Mouse (Mus musculus): ENCODE measurements at regions not wholly inside any gene's neighbourhood (a gene's known extent, or its start where the extent isn't known, plus 50 kb on each side); places are given as distances from the start of the nearest gene placed in this dataset.
A peak's percentile ranks its signal among the peaks of the same experiment; 100 is the strongest.
"Not testable (repeated sequence)": the region's sequence is repeated elsewhere in the genome, so short reads cannot be mapped to it uniquely, and the experiment has no call there.

GRCm38 (mm10) chr5:129256136-129256535 is 159.6 kb downstream of the Adgrd1 start:
- H3K27me3 ChIP-seq (ENCODE audit: insufficient read depth, poor library complexity, severe bottlenecking), result no peaks in the 10 kb centered on the region
- 0 out of 2 replicates have a peak, but pooled peaks cover 2% of the 10 kb centered on the region for H3K9me3 ChIP-seq
- no peak overlapping the region for H3K27ac ChIP-seq
- H3K4me1 ChIP-seq (replicated peaks), result peaks cover 24% of the 10 kb centered on the region; the same call in 1 of the 2 replicates
- no peak overlapping the region for H3K4me3 ChIP-seq
- 76% methylated on average over 9 of the region's 9 CpGs for WGBS
- DNase-seq (ENCODE audit: low spot score), result no peak
- no peaks in the 10 kb centered on the region for H3K36me3 ChIP-seq

GRCm38 (mm10) chr5:129257206-129257605 is 160.7 kb downstream of the Adgrd1 start:
- Histone ChIP-seq H3K27me3 (ENCODE audit: insufficient read depth, poor library complexity, severe bottlenecking) (no peaks in the 10 kb centered on the region), H3K9me3 (0 out of 2 replicates have a peak, but pooled peaks cover 2% of the 10 kb centered on the region), H3K36me3 (no peaks in the 10 kb centered on the region), H3K4me1 (replicated peaks) (peaks cover 25% of the 10 kb centered on the region; the same call in 1 of the 2 replicates), H3K27ac (no peak overlapping the region), H3K4me3 (no peak overlapping the region)
- DNase-seq (ENCODE audit: low spot score), result no peak
- WGBS, result 70% methylated on average over 5 of the region's 5 CpGs

GRCm38 (mm10) chr5:129260689-129261088 is 164.1 kb downstream of the Adgrd1 start:
- no peaks in the 10 kb centered on the region for H3K9me3 ChIP-seq
- H3K4me1 ChIP-seq (replicated peaks), result peaks cover 37% of the 10 kb centered on the region
- no peak for DNase-seq (ENCODE audit: low spot score)
- H3K4me3 ChIP-seq, result no peak overlapping the region
- H3K36me3 ChIP-seq, result no peaks in the 10 kb centered on the region
- H3K27ac ChIP-seq, result no peak overlapping the region
- WGBS, result 74% methylated on average over 9 of the region's 9 CpGs
- H3K27me3 ChIP-seq (ENCODE audit: insufficient read depth, poor library complexity, severe bottlenecking), result no peaks in the 10 kb centered on the region

- WGBS, result 62% methylated on average over 9 of the region's 9 CpGs
- Histone ChIP-seq H3K27me3 (ENCODE audit: insufficient read depth, poor library complexity, severe bottlenecking) (no peaks in the 10 kb centered on the region), H3K27ac (no peak overlapping the region), H3K36me3 (no peaks in the 10 kb centered on the region), H3K4me3 (no peak overlapping the region), H3K4me1 (replicated peaks) (peaks cover 47% of the 10 kb centered on the region), H3K9me3 (no peaks in the 10 kb centered on the region)
- no peak for DNase-seq (ENCODE audit: low spot score)
Measured at GRCm38 (mm10) chr5:129263118-129263517, 166.6 kb downstream of the Adgrd1 start.

- whole genome bisulfite sequencing, result 92% methylated on average over 15 of the region's 15 CpGs
- peaks cover 36% of the 10 kb centered on the region for H3K4me1 ChIP-seq (replicated peaks)
- H3K27ac ChIP-seq, result no peak overlapping the region
- no peak overlapping the region for H3K4me3 ChIP-seq
- no peak for DNase-seq (ENCODE audit: low spot score)
- peaks cover 11% of the 10 kb centered on the region for H3K27me3 ChIP-seq (ENCODE audit: insufficient read depth, poor library complexity, severe bottlenecking)
- H3K36me3 ChIP-seq, result no peaks in the 10 kb centered on the region
- H3K9me3 ChIP-seq, result no peaks in the 10 kb centered on the region
Measured at GRCm38 (mm10) chr5:129264363-129264762, 167.8 kb downstream of the Adgrd1 start.

- H3K4me3 ChIP-seq, result no peak overlapping the region
- 59% methylated on average over 9 of the region's 9 CpGs for WGBS
Measured at GRCm38 (mm10) chr5:129268456-129268855, 171.9 kb downstream of the Adgrd1 start.

GRCm38 (mm10) chr5:129270051-129270472 is 173.5 kb downstream of the Adgrd1 start:
- Histone ChIP-seq H3K4me1 (replicated peaks) (peaks cover 21% of the 10 kb centered on the region), H3K9me3 (no peaks in the 10 kb centered on the region), H3K4me3 (no peak overlapping the region), H3K36me3 (no peaks in the 10 kb centered on the region), H3K27ac (no peak overlapping the region), H3K27me3 (ENCODE audit: insufficient read depth, poor library complexity, severe bottlenecking) (peaks cover 27% of the 10 kb centered on the region)
- DNase-seq (ENCODE audit: low spot score), result no peak
- WGBS, result 26% methylated on average over 5 of the region's 5 CpGs

More at GRCm38 (mm10) chr5:129268456-129268855, 171.9 kb downstream of the Adgrd1 start:
- Histone ChIP-seq H3K36me3 (no peaks in the 10 kb centered on the region), H3K4me1 (replicated peaks) (peaks cover 22% of the 10 kb centered on the region), H3K27ac (no peak overlapping the region), H3K9me3 (no peaks in the 10 kb centered on the region), H3K27me3 (ENCODE audit: insufficient read depth, poor library complexity, severe bottlenecking) (peaks cover 27% of the 10 kb centered on the region)
- no peak for DNase-seq (ENCODE audit: low spot score)

GRCm38 (mm10) chr5:129281406-129281805 is 184.9 kb downstream of the Adgrd1 start:
- no peak overlapping the region for H3K4me3 ChIP-seq
- H3K4me1 ChIP-seq (replicated peaks), result peaks cover 45% of the 10 kb centered on the region
- no peaks in the 10 kb centered on the region for H3K9me3 ChIP-seq
- DNase-seq (ENCODE audit: low spot score), result no peak
- 29% methylated on average over 2 of the region's 2 CpGs for WGBS
- peaks cover 14% of the 10 kb centered on the region; the same call in 1 of the 2 replicates for H3K27me3 ChIP-seq (ENCODE audit: insufficient read depth, poor library complexity, severe bottlenecking)
- no peaks in the 10 kb centered on the region for H3K36me3 ChIP-seq
- peak overlapping the region; percentile 71 for H3K27ac ChIP-seq

- no peaks in the 10 kb centered on the region for H3K9me3 ChIP-seq
- no peaks in the 10 kb centered on the region for H3K36me3 ChIP-seq
- WGBS, result 6% methylated on average over 8 of the region's 8 CpGs
- peak; percentile 25 for DNase-seq (ENCODE audit: low spot score)
- peaks cover 14% of the 10 kb centered on the region; the same call in 1 of the 2 replicates for H3K27me3 ChIP-seq (ENCODE audit: insufficient read depth, poor library complexity, severe bottlenecking)
- no peak overlapping the region for H3K4me3 ChIP-seq
- H3K27ac ChIP-seq, result peak overlapping the region; percentile 36
- H3K4me1 ChIP-seq (replicated peaks), result peaks cover 45% of the 10 kb centered on the region
Measured at GRCm38 (mm10) chr5:129282133-129282532, 185.6 kb downstream of the Adgrd1 start.

- H3K4me1 ChIP-seq (replicated peaks), result peaks cover 43% of the 10 kb centered on the region
- DNase-seq (ENCODE audit: low spot score), result no peak
- H3K36me3 ChIP-seq, result no peaks in the 10 kb centered on the region
- H3K9me3 ChIP-seq, result no peaks in the 10 kb centered on the region
- H3K4me3 ChIP-seq, result no peak overlapping the region
- WGBS, result 33% methylated on average over 5 of the region's 5 CpGs
- peaks cover 14% of the 10 kb centered on the region; the same call in 1 of the 2 replicates for H3K27me3 ChIP-seq (ENCODE audit: insufficient read depth, poor library complexity, severe bottlenecking)
- H3K27ac ChIP-seq, result peak overlapping the region; percentile 36
Measured at GRCm38 (mm10) chr5:129282826-129283225, 186.3 kb downstream of the Adgrd1 start.

GRCm38 (mm10) chr5:129287481-129287880 is 190.9 kb downstream of the Adgrd1 start:
- WGBS, result 14% methylated on average over 8 of the region's 8 CpGs
- peak; percentile 35 for DNase-seq (ENCODE audit: low spot score)
- Histone ChIP-seq H3K4me3 (no peak overlapping the region), H3K4me1 (replicated peaks) (peaks cover 19% of the 10 kb centered on the region), H3K27ac (no peak overlapping the region), H3K9me3 (no peaks in the 10 kb centered on the region), H3K36me3 (no peaks in the 10 kb centered on the region), H3K27me3 (ENCODE audit: insufficient read depth, poor library complexity, severe bottlenecking) (peaks cover 8% of the 10 kb centered on the region; the same call in 1 of the 2 replicates)

- Histone ChIP-seq H3K27me3 (ENCODE audit: insufficient read depth, poor library complexity, severe bottlenecking) (peaks cover 13% of the 10 kb centered on the region; the same call in 1 of the 2 replicates), H3K4me1 (replicated peaks) (peaks cover 22% of the 10 kb centered on the region)
- not testable (repeated sequence) for H3K9me3 ChIP-seq; H3K36me3 ChIP-seq; H3K4me3 ChIP-seq; H3K27ac ChIP-seq; DNase-seq (ENCODE audit: low spot score)
- whole genome bisulfite sequencing, result 66% methylated on average over 10 of the region's 10 CpGs
Measured at GRCm38 (mm10) chr5:129292821-129293220, 196.3 kb downstream of the Adgrd1 start.

GRCm38 (mm10) chr5:129294861-129295542 is 198.5 kb downstream of the Adgrd1 start:
- not testable (repeated sequence) for DNase-seq (ENCODE audit: low spot score); H3K27ac ChIP-seq; H3K9me3 ChIP-seq; H3K4me3 ChIP-seq; H3K27me3 ChIP-seq (ENCODE audit: insufficient read depth, poor library complexity, severe bottlenecking); H3K36me3 ChIP-seq
- H3K4me1 ChIP-seq (replicated peaks), result peaks cover 43% of the 10 kb centered on the region
- WGBS, result 71% methylated on average over 8 of the region's 8 CpGs

Measured in hindbrain, embryonic 10.5 days (tissue).